Mouse (Mus musculus): ENCODE results near the gene Panx2.

Panx2 gene

DNA sequence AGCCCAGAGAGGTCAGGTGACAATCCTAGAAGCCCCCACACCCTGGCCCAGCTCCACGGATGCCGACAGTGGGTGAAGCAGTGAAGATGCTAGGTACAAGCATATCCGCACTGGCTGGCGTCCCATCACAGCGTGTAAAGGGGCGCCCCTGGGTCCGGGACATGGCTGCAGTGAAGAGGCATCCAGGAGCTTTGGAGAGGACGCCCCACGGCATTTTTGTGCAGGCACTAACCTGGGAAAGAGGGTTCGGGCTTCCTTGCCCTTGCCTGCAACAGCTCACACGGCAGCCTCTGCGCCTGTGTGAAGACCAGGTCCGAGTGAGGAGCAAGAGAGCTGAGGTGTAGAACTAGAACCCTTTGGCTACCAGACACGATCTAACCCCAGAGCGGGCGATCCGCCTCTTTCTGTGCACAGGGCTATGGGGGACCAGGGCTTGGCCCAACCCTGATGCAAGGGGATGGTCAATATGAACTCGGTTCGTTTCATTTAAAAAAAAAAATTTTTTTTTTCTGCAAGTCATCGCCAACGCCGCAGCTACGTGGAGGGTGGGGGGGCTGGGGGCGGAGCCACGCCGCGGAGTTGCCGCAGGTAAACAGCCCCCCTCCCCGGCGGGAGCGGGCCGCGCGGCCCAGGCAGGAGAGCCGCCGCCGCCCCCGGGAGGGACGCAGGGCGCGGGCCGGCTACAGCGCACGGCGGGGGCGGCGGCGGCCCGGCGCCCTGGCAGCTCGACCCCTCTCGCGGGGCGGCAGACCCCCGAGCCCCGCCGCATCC, at the start of gene Panx2:
Gene Panx2 (plus strand): TSS at position 574 of the 771 bp plus-strand sequence.
- DNase-seq (ENCODE audit: low spot score in 2 of 2), result peak; percentile 44 to 53

GRCm38 (mm10) chr15:89016722-89017121, 42.8 kb upstream of the Panx2 start:
- no peak for DNase-seq (ENCODE audit: low spot score in 2 of 2)

GRCm38 (mm10) chr15:89020085-89020484, 39.4 kb upstream of the Panx2 start:
- no peak for DNase-seq (ENCODE audit: low spot score in 2 of 2)

GRCm38 (mm10) chr15:89020492-89020891, 39.0 kb upstream of the Panx2 start:
- DNase-seq (ENCODE audit: low spot score in 2 of 2), result no peak

DNA sequence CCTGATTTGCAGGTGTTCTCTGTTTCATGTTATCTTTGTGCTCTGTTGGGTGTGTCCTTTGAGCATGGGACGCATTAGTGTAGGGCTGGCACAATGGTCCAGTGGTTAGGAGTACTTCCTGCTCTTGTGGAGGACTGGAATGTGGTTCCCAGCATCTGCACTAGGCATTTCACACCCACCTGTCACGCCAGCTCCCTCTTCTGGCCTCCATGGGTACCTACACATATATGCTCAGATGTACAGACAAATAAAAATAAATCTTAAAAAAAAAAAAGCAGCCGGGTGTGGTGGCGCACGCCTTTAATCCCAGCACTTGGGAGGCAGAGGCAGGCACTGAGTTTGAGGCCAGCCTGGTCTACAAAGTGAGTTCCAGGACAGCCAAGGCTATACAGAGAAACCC, 15.2 kb upstream of the Panx2 start:
- no peak for DNase-seq (ENCODE audit: low spot score in 2 of 2)

- no peak for DNase-seq (ENCODE audit: low spot score in 2 of 2)
These were observed 13.2 kb upstream of the Panx2 start for GRCm38 (mm10) chr15:89046356-89046755.

DNA sequence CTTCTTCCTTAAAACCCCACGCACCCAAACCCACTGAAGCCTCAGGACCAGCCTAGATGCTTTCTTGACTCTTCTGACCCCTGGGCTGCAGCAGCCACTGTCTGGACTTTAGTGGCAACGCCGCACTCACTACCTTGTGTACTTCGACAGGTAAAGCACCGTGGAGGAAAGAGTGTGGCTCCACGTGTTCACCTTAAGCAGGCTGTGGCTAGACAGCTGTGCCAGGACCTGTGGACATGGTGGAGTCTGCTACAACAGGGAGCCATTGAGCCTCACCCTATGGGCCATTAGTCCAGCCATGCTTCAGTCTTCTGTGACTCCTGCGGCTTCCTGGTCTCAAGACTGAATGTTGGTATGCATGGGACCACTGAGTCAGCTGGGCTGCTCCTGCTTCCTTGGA, 4.9 kb upstream of the Panx2 start:
- no peak for DNase-seq (ENCODE audit: low spot score in 2 of 2)

DNA sequence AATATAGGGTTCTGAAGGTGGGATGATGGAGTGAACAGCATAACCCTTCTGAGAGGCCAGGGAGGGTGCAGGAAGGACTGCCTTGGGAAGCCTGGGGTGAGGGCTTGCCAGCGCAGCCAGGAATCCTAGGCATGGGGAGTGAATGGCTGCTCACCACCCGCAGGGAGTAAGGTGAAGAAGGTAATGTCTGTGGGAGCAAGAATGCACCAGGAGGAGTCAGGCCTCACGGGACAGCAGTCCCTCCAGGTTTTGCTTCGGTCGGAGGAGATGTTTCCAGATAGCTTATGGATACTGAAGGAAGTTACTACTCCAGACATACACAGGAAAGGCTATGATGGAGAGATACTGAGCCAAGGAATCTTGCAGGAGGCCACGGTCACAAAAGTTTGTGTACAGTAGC, 798 bp upstream of the Panx2 start:
- no peak for DNase-seq (ENCODE audit: low spot score in 2 of 2)

DNA sequence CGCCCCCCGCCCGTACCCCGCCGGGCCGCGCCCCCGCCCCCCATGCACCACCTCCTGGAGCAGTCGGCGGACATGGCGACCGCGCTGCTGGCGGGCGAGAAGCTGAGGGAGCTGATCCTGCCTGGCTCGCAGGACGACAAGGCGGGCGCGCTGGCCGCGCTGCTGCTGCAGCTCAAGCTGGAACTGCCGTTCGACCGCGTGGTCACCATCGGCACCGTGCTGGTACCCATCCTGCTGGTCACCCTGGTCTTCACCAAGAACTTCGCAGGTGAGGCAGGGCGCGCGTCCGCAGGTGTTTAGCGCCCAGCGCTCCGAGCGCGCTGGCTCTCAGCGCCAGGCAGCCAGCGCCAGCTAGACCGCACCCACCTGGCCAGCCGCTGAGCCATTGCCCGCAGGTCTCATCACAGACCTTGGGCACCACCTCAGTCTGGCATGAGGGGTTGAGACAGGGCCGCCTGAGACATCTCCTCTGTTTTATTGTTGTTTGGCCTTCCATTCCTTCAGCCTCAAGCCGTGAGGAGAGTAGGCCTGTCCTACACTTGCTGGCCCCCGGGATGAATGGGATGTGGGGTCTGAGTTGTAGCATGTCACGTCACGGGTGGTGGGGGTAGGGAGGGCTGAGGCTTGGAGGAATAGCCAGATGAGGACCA, 623 bp downstream of the Panx2 start:
- DNase-seq (ENCODE audit: low spot score in 2 of 2), result peak; percentile 39 to 48

- DNase-seq (ENCODE audit: low spot score in 2 of 2), result no peak
These were observed 1.4 kb downstream of the Panx2 start for GRCm38 (mm10) chr15:89060811-89061460.

DNA sequence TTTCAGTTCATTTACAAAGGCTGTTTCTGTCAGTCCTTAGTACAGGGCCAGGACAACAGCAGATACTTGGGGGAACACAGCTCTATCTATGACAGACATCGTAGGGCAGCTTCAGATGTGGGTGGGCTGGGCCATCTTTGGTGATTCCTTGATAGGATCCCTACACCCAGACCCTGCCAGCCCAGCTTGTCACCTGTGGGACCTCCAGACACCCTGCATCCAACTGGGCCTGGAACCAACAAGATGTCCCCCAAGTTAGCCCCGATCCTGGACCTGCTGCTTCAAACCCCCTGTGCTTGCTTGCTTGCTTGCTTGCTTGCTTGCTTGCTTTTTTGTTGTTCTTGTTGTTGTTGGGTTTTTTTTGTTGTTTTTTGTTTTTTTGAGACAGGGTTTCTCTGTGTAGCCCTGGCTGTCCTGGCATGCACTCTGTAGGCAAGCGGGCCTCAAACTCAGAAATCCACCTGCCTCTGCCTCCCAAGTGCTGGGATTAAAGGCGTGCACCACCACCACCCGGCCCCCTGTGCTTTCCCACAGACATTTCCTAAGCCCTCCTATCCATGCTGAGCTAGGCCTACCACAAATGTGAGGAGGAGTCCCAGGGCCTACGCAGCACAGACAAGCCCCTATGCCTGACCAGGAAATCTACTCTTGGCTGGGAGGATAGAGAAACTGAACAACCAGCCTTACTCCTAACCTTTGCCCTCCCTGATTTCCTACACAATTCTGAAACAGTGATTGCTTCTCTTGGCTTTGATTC, 2.4 kb downstream of the Panx2 start:
- DNase-seq (ENCODE audit: low spot score in 2 of 2), result no peak

GRCm38 (mm10) chr15:89062518-89062910, 3.0 kb downstream of the Panx2 start:
- no peak for DNase-seq (ENCODE audit: low spot score in 2 of 2)

GRCm38 (mm10) chr15:89063001-89063400, 3.5 kb downstream of the Panx2 start:
- DNase-seq (ENCODE audit: low spot score in 2 of 2), result no peak

- peak in 1 of 2 experiments; percentile 71 for DNase-seq (ENCODE audit: low spot score in 2 of 2)
These were observed 4.0 kb downstream of the Panx2 start for GRCm38 (mm10) chr15:89063536-89063935.

DNA sequence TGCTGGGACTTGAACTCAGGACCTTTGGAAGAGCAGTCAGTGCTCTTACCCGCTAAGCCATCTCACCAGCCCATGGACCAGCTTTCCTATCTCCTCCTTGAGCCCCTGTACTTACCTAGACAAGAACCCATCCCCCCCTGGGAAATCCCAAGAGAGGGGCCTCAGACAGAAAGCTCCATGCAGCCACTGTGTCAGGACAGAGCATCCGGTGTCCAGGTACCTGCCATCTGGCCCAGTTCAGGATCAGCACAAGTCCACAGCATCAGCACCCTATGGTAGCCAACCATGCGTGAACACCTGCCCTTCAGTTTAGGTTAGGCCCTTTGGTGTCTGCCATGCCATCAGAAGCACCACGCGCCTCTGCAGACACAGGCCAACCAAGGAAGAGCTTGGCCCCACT, 5.4 kb downstream of the Panx2 start:
- no peak for DNase-seq (ENCODE audit: low spot score in 2 of 2)

DNA sequence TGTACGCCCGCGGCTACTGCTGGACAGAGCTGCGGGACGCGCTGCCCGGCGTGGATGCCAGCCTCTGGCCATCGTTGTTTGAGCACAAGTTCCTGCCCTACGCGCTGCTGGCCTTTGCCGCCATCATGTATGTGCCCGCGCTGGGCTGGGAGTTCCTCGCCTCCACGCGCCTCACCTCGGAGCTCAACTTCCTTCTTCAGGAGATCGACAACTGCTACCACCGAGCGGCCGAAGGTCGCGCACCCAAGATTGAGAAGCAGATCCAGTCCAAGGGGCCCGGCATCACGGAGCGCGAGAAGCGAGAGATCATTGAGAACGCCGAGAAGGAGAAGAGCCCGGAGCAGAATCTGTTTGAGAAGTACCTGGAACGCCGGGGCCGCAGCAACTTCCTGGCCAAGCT, 8.1 kb downstream of the Panx2 start:
- no peak for DNase-seq (ENCODE audit: low spot score in 2 of 2)

DNA sequence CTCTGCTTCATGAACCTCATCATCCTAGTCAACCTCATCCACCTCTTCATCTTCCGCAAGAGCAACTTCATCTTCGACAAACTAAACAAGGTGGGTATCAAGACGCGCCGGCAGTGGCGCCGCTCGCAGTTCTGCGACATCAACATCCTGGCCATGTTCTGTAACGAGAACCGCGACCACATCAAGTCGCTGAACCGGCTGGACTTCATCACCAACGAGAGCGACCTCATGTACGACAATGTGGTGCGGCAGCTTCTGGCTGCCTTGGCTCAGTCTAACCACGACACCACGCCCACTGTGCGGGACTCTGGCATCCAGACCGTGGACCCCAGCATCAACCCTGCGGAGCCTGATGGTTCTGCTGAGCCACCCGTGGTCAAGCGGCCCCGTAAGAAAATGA, 8.7 kb downstream of the Panx2 start:
- DNase-seq (ENCODE audit: low spot score in 2 of 2), result no peak

DNA sequence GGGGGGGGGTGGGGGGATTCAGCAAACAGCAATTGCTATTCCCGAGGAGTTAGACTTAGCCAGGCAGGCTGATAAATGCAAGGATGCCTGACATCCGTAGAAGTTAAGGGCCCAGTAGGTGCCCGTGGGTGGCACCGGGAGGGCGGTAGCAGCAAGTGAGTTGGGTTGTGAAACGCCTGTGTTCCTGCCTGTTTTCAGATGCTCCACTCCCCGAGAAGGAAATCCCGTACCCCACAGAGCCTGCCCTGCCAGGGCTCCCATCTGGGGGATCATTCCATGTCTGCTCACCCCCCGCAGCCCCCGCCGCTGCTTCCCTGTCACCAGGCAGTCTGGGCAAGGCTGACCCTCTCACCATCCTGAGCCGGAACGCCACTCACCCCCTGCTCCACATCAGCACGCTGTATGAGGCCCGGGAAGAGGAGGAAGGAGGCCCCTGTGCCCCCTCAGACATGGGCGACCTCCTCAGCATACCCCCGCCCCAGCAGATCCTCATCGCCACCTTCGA, 9.9 kb downstream of the Panx2 start:
- DNase-seq (ENCODE audit: low spot score in 2 of 2), result no peak

- no peak for DNase-seq (ENCODE audit: low spot score in 2 of 2)
These were observed 11.1 kb downstream of the Panx2 start for GRCm38 (mm10) chr15:89070606-89071005.

- DNase-seq (ENCODE audit: low spot score in 2 of 2), result no peak
These were observed 14.6 kb downstream of the Panx2 start for GRCm38 (mm10) chr15:89073993-89074603.
